Mouse (Mus musculus): ENCODE results near the gene Cfap97d1. TPM values are rescaled to one million over a fixed set of nuclear protein-coding genes. Genes with fewer than 3 reads are reported as not detected.
A peak's percentile ranks its signal among the peaks of the same experiment; 100 is the strongest.

Cfap97d1 gene
- total and polyA plus RNA-seq, 3 experiments = not detected

GRCm38 (mm10) chr11:101984054-101985025 lies at the start of gene Cfap97d1 (continued):
- peak; percentile 66; the same call in 1 of the 2 replicates for TF ChIP-seq POLR2AphosphoS2 (IDR thresholded peaks at IDR 0.05; ENCODE audit: low read length)
- TF ChIP-seq E2F4 (IDR thresholded peaks at IDR 0.05; ENCODE audit: borderline replicate concordance, low read depth, low read length) = no peak
- TF ChIP-seq ELF1 (IDR thresholded peaks at IDR 0.05; ENCODE audit: low read depth, low read length) = peak; percentile 81
- no peak for TF ChIP-seq MYB (IDR thresholded peaks at IDR 0.05; ENCODE audit: low read depth, low read length)
- TF ChIP-seq ETS1 (IDR thresholded peaks at IDR 0.05; ENCODE audit: low read depth, low read length) = peak; percentile 100

- Histone ChIP-seq H3K4me3 (ENCODE audit: control insufficient read depth in 1 of 2, insufficient read depth in 1 of 2, low read depth in 2 of 2, low read length in 2 of 2) (no peak overlapping the region), H3K27me3 (ENCODE audit: control insufficient read depth in 1 of 2, insufficient read depth in 2 of 2, low read length in 2 of 2) (peaks cover 2 to 5% of the 10 kb centered on the region in 2 experiments; a peak in 3 of 4 replicates)
- DNase-seq (ENCODE audit: low read depth, low spot score) = no peak
Observed at GRCm38 (mm10) chr11:101935743-101936142, 48.3 kb upstream of the Cfap97d1 start.

GRCm38 (mm10) chr11:101936421-101936820 lies 47.7 kb upstream of the Cfap97d1 start:
- Histone ChIP-seq H3K27me3 (ENCODE audit: control insufficient read depth in 1 of 2, insufficient read depth in 2 of 2, low read length in 2 of 2) (peaks cover 5% of the 10 kb centered on the region in 2 experiments), H3K4me1 (ENCODE audit: control insufficient read depth in 1 of 2, insufficient read depth in 2 of 2, low read length in 2 of 2) (peaks cover 4 to 9% of the 10 kb centered on the region in 2 experiments), H3K79me2 (ENCODE audit: control insufficient read depth, insufficient read depth, low read length, poor library complexity) (no peaks in the 10 kb centered on the region), H3K9ac (ENCODE audit: control insufficient read depth, low read depth, low read length, poor library complexity, severe bottlenecking) (no peak overlapping the region), H3K27ac (ENCODE audit: control insufficient read depth, low read depth, low read length) (no peak overlapping the region), H3K36me3 (ENCODE audit: control insufficient read depth in 1 of 2, insufficient read depth in 2 of 2, low read length in 2 of 2) (peaks cover 0 to 6% of the 10 kb centered on the region in 2 experiments; a peak in 2 of 4 replicates), H3K9me3 (replicated peaks; ENCODE audit: insufficient read depth, low read length) (no peaks in the 10 kb centered on the region), H3K4me3 (ENCODE audit: control insufficient read depth in 1 of 2, insufficient read depth in 1 of 2, low read depth in 2 of 2, low read length in 2 of 2) (no peak overlapping the region)
- TF ChIP-seq CHD2 (IDR thresholded peaks at IDR 0.05; ENCODE audit: low read length) (no peak), RCOR1 (IDR thresholded peaks at IDR 0.05; ENCODE audit: low read depth, low read length) (no peak), ZKSCAN1 (IDR thresholded peaks at IDR 0.05; ENCODE audit: low read depth, low read length) (no peak), MYC (IDR thresholded peaks at IDR 0.05; ENCODE audit: low read depth, low read length) (no peak), BHLHE40 (IDR thresholded peaks at IDR 0.05; ENCODE audit: borderline replicate concordance, low read depth, low read length) (no peak), SMC3 (IDR thresholded peaks at IDR 0.05; ENCODE audit: low read depth, low read length) (no peak), MAX (IDR thresholded peaks at IDR 0.05; ENCODE audit: low read length) (no peak), HCFC1 (IDR thresholded peaks at IDR 0.05; ENCODE audit: low read depth, low read length) (no peak), SIN3A (IDR thresholded peaks at IDR 0.05; ENCODE audit: low read length) (no peak), EP300 (IDR thresholded peaks at IDR 0.05; ENCODE audit: low read depth in 1 of 2, low read length in 2 of 2) (no peak), GABPA (IDR thresholded peaks at IDR 0.05; ENCODE audit: low read depth, low read length) (no peak), CHD1 (IDR thresholded peaks at IDR 0.05; ENCODE audit: low read depth, low read length) (no peak), POLR2A (IDR thresholded peaks at IDR 0.05; ENCODE audit: control insufficient read depth in 1 of 2, insufficient read depth in 1 of 2, low read depth in 1 of 2, low read length in 2 of 2, poor library complexity in 1 of 2) (no peak), CTCF (IDR thresholded peaks at IDR 0.05 in 2 of 3, conservative IDR thresholded peaks at IDR 0.05 in 1 of 3; ENCODE audit: control insufficient read depth in 1 of 3, insufficient read depth in 1 of 3, low read depth in 2 of 3, low read length in 3 of 3, poor library complexity in 1 of 3, severe bottlenecking in 1 of 3) (no peak), UBTF (IDR thresholded peaks at IDR 0.05; ENCODE audit: borderline replicate concordance, insufficient read depth, low read depth, low read length) (no peak), ZMIZ1 (IDR thresholded peaks at IDR 0.05; ENCODE audit: low read depth, low read length) (no peak)
- DNase-seq (ENCODE audit: low read depth, low spot score) = peak; percentile 24

More at GRCm38 (mm10) chr11:101935743-101936142, 48.3 kb upstream of the Cfap97d1 start:
- Histone ChIP-seq H3K9me3 (replicated peaks; ENCODE audit: insufficient read depth, low read length) (no peaks in the 10 kb centered on the region), H3K27ac (ENCODE audit: control insufficient read depth, low read depth, low read length) (no peak overlapping the region), H3K9ac (ENCODE audit: control insufficient read depth, low read depth, low read length, poor library complexity, severe bottlenecking) (no peak overlapping the region), H3K36me3 (ENCODE audit: control insufficient read depth in 1 of 2, insufficient read depth in 2 of 2, low read length in 2 of 2) (peaks cover 0 to 6% of the 10 kb centered on the region in 2 experiments; a peak in 2 of 4 replicates), H3K4me1 (ENCODE audit: control insufficient read depth in 1 of 2, insufficient read depth in 2 of 2, low read length in 2 of 2) (peaks cover 4 to 9% of the 10 kb centered on the region in 2 experiments), H3K79me2 (ENCODE audit: control insufficient read depth, insufficient read depth, low read length, poor library complexity) (no peaks in the 10 kb centered on the region)
- no peak for TF ChIP-seq ZMIZ1 (IDR thresholded peaks at IDR 0.05; ENCODE audit: low read depth, low read length)
- TF ChIP-seq MEF2A (IDR thresholded peaks at IDR 0.05; ENCODE audit: extremely low read depth, insufficient replicate concordance, low read depth, low read length, poor library complexity, severe bottlenecking) = no peak
